Mouse (Mus musculus) liver, postnatal 0 days (tissue): Measurements from ENCODE around the gene Gm20503. TPM values are rescaled to one million over a fixed set of nuclear protein-coding genes. Genes with fewer than 3 reads are reported as not detected.

Experiments
- ATAC-seq: fragments of 200-750 bp; cut with Nextera tagmentation; 2 replicates; pipeline ENCODE4 v1.8.0; 2017; ENCODE audit warnings: mild to moderate bottlenecking, moderate library complexity
- DNase-seq: peaks from one replicate; pipeline ENCODE4 v3.0.0-alpha.2; 2016
- H3K27ac ChIP-seq: fragments of 300-500 bp; sonication (generic); 2 replicates; pipeline ENCODE4 v1.5.1; 2014; ENCODE audit warnings: antibody characterized with exemption, moderate library complexity, mild to moderate bottlenecking, low read depth
- H3K27me3 ChIP-seq: fragments of 300-500 bp; sonication (generic); 2 replicates; pipeline ENCODE4 v1.6.1; 2014; ENCODE audit warnings: low read length, control low read depth, mixed read lengths; ENCODE audit not compliant: insufficient read depth
- H3K36me3 ChIP-seq: fragments of 300-500 bp; sonication (generic); replicated peaks from 2 replicates; pipeline ENCODE4 v1.6.1; 2014; ENCODE audit warnings: mild to moderate bottlenecking, control low read depth, low read length, moderate library complexity, mixed read lengths; ENCODE audit not compliant: insufficient read depth
- H3K4me1 ChIP-seq: fragments of 300-500 bp; sonication (generic); 2 replicates; pipeline ENCODE4 v1.6.1; 2014; ENCODE audit warnings: antibody characterized with exemption, mild to moderate bottlenecking, control low read depth; ENCODE audit not compliant: insufficient read depth
- H3K4me2 ChIP-seq: fragments of 300-500 bp; sonication (generic); 2 replicates; pipeline ENCODE4 v1.6.1; 2014; ENCODE audit warnings: low read depth, mild to moderate bottlenecking, low read length, moderate library complexity, mixed read lengths
- H3K4me3 ChIP-seq: fragments of 300-500 bp; sonication (generic); 2 replicates; pipeline ENCODE4 v1.5.1; 2014; ENCODE audit warnings: low read depth, low read length
- H3K9ac ChIP-seq: fragments of 300-500 bp; sonication (generic); replicated peaks from 2 replicates; pipeline ENCODE4 v1.6.1; 2014; ENCODE audit warnings: mild to moderate bottlenecking, moderate library complexity
- H3K9me3 ChIP-seq: fragments of 300-500 bp; sonication (generic); 2 replicates; pipeline ENCODE4 v1.6.1; 2016; ENCODE audit warnings: mild to moderate bottlenecking, control low read depth, low read length, mixed read lengths
- CTCF ChIP-seq: sonication (generic); IDR thresholded peaks from 2 replicates; pipeline ENCODE4 v1.5.1; 2016; ENCODE audit warnings: antibody characterized with exemption, low read depth
- EP300 ChIP-seq: IDR thresholded peaks from 2 replicates; pipeline ENCODE4 v1.6.1; 2016; ENCODE audit warnings: antibody characterized with exemption, low read depth, mild to moderate bottlenecking
- WGBS: fragments of 180-500 bp; shearing (Covaris S2); extraction: QIAGEN DNeasy Blood & Tissue Kit; methylation state at CpG from one replicate; pipeline ENCODE4 v1.1.7; 2014; ENCODE audit not compliant: insufficient replicate concordance; 5-methylcytosine and 5-hydroxymethylcytosine counted together
- polyA plus RNA-seq: library from polyadenylated mRNA; unstranded; fragments of >200 nt; fragmentation: Nextera tagmentation; extraction: Ambion mirVana; gene quantifications from 2 replicates; pipeline ENCODE4 v1.2.1, GENCODE M21; 2015

Gm20503 gene
- polyA plus RNA-seq, 1 experiment from 2014 or later = 17.7 TPM

GRCm38 (mm10) chr4:59051081-59051480, 48.1 kb downstream of the Gm20503 start:
- Histone ChIP-seq H3K27ac (no peak overlapping the region), H3K4me3 (no peak overlapping the region), H3K4me1 (no peaks in the 10 kb centered on the region), H3K4me2 (no peak overlapping the region), H3K36me3 (no peaks in the 10 kb centered on the region), H3K9ac (no peak overlapping the region), H3K27me3 (no peaks in the 10 kb centered on the region), H3K9me3 (no peaks in the 10 kb centered on the region)
- 67% methylated on average over 1 of the region's 1 CpGs for WGBS
- no peak for DNase-seq
- TF ChIP-seq CTCF (no peak), EP300 (no peak)
- no peak for ATAC-seq

- Histone ChIP-seq H3K9ac (no peak overlapping the region), H3K36me3 (no peaks in the 10 kb centered on the region), H3K27ac (no peak overlapping the region), H3K27me3 (no peaks in the 10 kb centered on the region), H3K4me1 (no peaks in the 10 kb centered on the region), H3K9me3 (no peaks in the 10 kb centered on the region), H3K4me2 (no peak overlapping the region), H3K4me3 (no peak overlapping the region)
- DNase-seq = no peak
- WGBS = 57% methylated on average over 3 of the region's 3 CpGs
- TF ChIP-seq CTCF (no peak), EP300 (no peak)
- ATAC-seq = no peak
Measured at GRCm38 (mm10) chr4:59057929-59058328, 54.9 kb downstream of the Gm20503 start.

- Histone ChIP-seq H3K4me3 (no peak overlapping the region), H3K27ac (no peak overlapping the region), H3K27me3 (no peaks in the 10 kb centered on the region), H3K4me2 (no peak overlapping the region), H3K9me3 (no peaks in the 10 kb centered on the region), H3K9ac (no peak overlapping the region), H3K4me1 (no peaks in the 10 kb centered on the region), H3K36me3 (no peaks in the 10 kb centered on the region)
- 80% methylated on average over 12 of the region's 12 CpGs for WGBS
- DNase-seq (no peak), ATAC-seq (no peak)
- TF ChIP-seq CTCF (no peak), EP300 (no peak)
Measured at GRCm38 (mm10) chr4:59062526-59062925, 59.5 kb downstream of the Gm20503 start.

- no peak overlapping the region for H3K9ac ChIP-seq
- H3K4me3 ChIP-seq = no peak overlapping the region
- H3K27me3 ChIP-seq = no peaks in the 10 kb centered on the region
- H3K36me3 ChIP-seq = no peaks in the 10 kb centered on the region
- 55% methylated on average over 3 of the region's 3 CpGs for WGBS
- ATAC-seq = no peak
- H3K27ac ChIP-seq = no peak overlapping the region
- TF ChIP-seq CTCF = no peak
- no peak for TF ChIP-seq EP300
- no peak for DNase-seq
- H3K4me1 ChIP-seq = no peaks in the 10 kb centered on the region
- no peaks in the 10 kb centered on the region for H3K9me3 ChIP-seq
- H3K4me2 ChIP-seq = no peak overlapping the region
Measured at GRCm38 (mm10) chr4:59069276-59069675, 66.3 kb downstream of the Gm20503 start.

GRCm38 (mm10) chr4:59083430-59083829, 80.4 kb downstream of the Gm20503 start:
- no peaks in the 10 kb centered on the region for H3K9me3 ChIP-seq
- no peaks in the 10 kb centered on the region for H3K4me1 ChIP-seq
- 62% methylated on average over 2 of the region's 2 CpGs for WGBS
- H3K9ac ChIP-seq = no peak overlapping the region
- no peaks in the 10 kb centered on the region for H3K27me3 ChIP-seq
- TF ChIP-seq CTCF (no peak), EP300 (no peak)
- H3K4me3 ChIP-seq = no peak overlapping the region
- no peak for ATAC-seq
- H3K36me3 ChIP-seq = no peaks in the 10 kb centered on the region
- H3K27ac ChIP-seq = no peak overlapping the region
- DNase-seq = no peak
- H3K4me2 ChIP-seq = no peak overlapping the region

GRCm38 (mm10) chr4:59089391-59089790, 86.4 kb downstream of the Gm20503 start:
- Histone ChIP-seq H3K36me3 (no peaks in the 10 kb centered on the region), H3K4me1 (no peaks in the 10 kb centered on the region), H3K4me2 (no peak overlapping the region), H3K4me3 (no peak overlapping the region), H3K9ac (no peak overlapping the region), H3K27me3 (no peaks in the 10 kb centered on the region), H3K27ac (no peak overlapping the region), H3K9me3 (no peaks in the 10 kb centered on the region)
- WGBS = 38% methylated on average over 1 of the region's 1 CpGs
- ATAC-seq = no peak
- TF ChIP-seq CTCF (no peak), EP300 (no peak)
- no peak for DNase-seq

Other genes with a start within 250 kb of the Gm20503 start
- not detected in 2 replicates for gene Olfr267, start 215.5 kb upstream of the Gm20503 start, polyA plus RNA-seq
- gene Ecpas, start 90.5 kb upstream of the Gm20503 start, polyA plus RNA-seq = 9.1 and 13.0 TPM in 2 replicates
- gene Zkscan16, start 59.6 kb upstream of the Gm20503 start, polyA plus RNA-seq = 0.06 TPM in 1 of 2 replicates, not detected in the other
- gene Ptgr1, start 16.1 kb upstream of the Gm20503 start, polyA plus RNA-seq = 6.4 and 6.8 TPM in 2 replicates
- 12.5 and 13.8 TPM in 2 replicates for gene Dnajc25, start 8.1 kb upstream of the Gm20503 start, polyA plus RNA-seq
- 16.0 and 16.2 TPM in 2 replicates for gene Gng10, start 31.9 kb downstream of the Gm20503 start, polyA plus RNA-seq
- not detected in 2 replicates for gene AI481877, start 135.8 kb downstream of the Gm20503 start, polyA plus RNA-seq
- 8.3 and 8.4 TPM in 2 replicates for gene Ugcg, start 186.0 kb downstream of the Gm20503 start, polyA plus RNA-seq